Mouse (Mus musculus) heart, postnatal 0 days (tissue): ENCODE data around the gene Gcnt3.

Experiments used
- CTCF ChIP-seq: IDR thresholded peaks from 2 replicates; pipeline ENCODE4 v1.5.1; 2016; ENCODE audit warnings: antibody characterized with exemption, control low read depth, low read depth
- EP300 ChIP-seq: IDR thresholded peaks from 2 replicates; pipeline ENCODE4 v1.6.1; 2016; ENCODE audit warnings: antibody characterized with exemption, low read depth

- TF ChIP-seq CTCF (no peak), EP300 (no peak)
These were observed 39.3 kb upstream of the Gcnt3 start for GRCm38 (mm10) chr9:70077170-70077569.
